Mouse (Mus musculus): ENCODE measurements around the gene Zfp9. TPM values are rescaled to one million over a fixed set of nuclear protein-coding genes. Genes with fewer than 3 reads are reported as not detected.

The Zfp9 gene
- polyA plus RNA-seq, 1 experiment from 2014 or later, result 15.6 TPM

DNA sequence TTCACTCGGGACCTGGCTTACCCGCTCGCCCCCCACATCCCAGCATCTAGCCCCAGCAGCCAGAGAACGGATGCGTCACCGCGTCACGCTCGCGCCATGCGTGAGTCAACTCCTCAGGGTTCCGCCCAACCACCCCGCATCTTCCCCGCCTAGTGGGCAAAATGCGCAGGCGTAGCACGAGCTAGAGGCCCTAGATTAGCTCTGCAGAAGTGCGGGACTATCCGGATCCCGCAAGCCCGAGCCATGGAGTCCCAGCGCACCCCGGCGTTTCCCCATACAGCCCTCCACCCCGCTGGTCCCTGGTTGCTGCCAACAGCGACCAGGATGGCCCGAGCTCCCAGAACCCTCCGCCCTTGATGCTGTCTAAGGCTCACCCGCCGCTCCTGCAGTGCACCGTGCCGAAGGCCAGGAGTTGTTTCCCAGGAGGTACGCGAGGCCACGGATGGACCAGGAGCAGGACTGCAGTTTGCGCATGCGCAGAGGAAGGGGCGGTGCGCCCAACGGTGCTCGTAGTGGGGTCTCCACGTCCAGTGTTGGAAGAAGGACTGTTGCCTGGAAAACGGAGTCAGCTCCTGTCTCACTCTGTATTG, 24.0 kb downstream of the Zfp9 start, which contains the start of gene Zfp248:
Gene Zfp248 (minus strand): TSS at position 487 of the 590 bp plus-strand sequence.
- Histone ChIP-seq H3K9ac (replicated peaks; ENCODE audit: low read length) (peak within 1 kb of the TSS; percentile 85), H3K36me3 (ENCODE audit: control insufficient read depth, insufficient read depth, low read length) (0 out of 2 replicates have a peak, but pooled peaks cover 3% of the 10 kb centered on the region), H3K27me3 (ENCODE audit: control insufficient read depth, insufficient read depth, low read length) (no peaks in the 10 kb centered on the region), H3K27ac (replicated peaks; ENCODE audit: low read depth, low read length) (peak within 1 kb of the TSS; percentile 98), H3K9me3 (ENCODE audit: control insufficient read depth, low read length) (no peaks in the 10 kb centered on the region), H3K4me2 (ENCODE audit: low read length) (peak within 1 kb of the TSS; percentile 78), H3K4me1 (ENCODE audit: control insufficient read depth, insufficient read depth, low read length) (peaks cover 10% of the 10 kb centered on the region; the same call in 1 of the 2 replicates), H3K4me3 (replicated peaks; ENCODE audit: low read depth, low read length) (peak within 1 kb of the TSS; percentile 66)
- under 1% methylated on average over 43 of the region's 43 CpGs for WGBS
- peak; percentile 96 for DNase-seq
- ATAC-seq (ENCODE audit: low FRiP score, low TSS enrichment), result peak; percentile 97

DNA sequence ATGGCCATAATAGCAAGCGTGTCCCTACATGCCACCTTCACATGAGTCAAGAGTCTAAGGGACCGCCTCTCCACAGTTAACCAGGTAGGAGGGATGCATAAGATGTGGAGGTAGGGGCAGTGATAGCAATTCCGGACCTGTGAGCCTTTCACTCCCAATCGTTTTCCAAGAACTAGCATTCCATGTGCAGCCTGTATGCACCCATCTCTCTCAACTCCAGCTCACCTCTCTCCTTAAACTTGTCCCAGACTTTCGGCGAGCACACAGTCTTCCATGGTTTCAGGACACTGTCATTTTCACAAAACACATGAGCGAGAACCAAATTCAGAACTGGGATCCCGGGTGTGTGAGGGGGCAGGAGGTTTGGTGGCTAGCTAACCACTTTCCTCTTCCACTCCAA, 24.7 kb downstream of the Zfp9 start:
- no peaks in the 10 kb centered on the region for H3K27me3 ChIP-seq (ENCODE audit: control insufficient read depth, insufficient read depth, low read length)
- peak overlapping the region; percentile 98 for H3K27ac ChIP-seq (replicated peaks; ENCODE audit: low read depth, low read length)
- 46% methylated on average over 8 of the region's 8 CpGs for WGBS
- no peak for DNase-seq
- H3K9me3 ChIP-seq (ENCODE audit: control insufficient read depth, low read length), result no peaks in the 10 kb centered on the region
- 0 out of 2 replicates have a peak, but pooled peaks have one; percentile 3 for ATAC-seq (ENCODE audit: low FRiP score, low TSS enrichment)
- H3K4me3 ChIP-seq (replicated peaks; ENCODE audit: low read depth, low read length), result peak overlapping the region; percentile 66
- peak overlapping the region; percentile 85 for H3K9ac ChIP-seq (replicated peaks; ENCODE audit: low read length)
- H3K4me2 ChIP-seq (ENCODE audit: low read length), result peak overlapping the region; percentile 78
- 0 out of 2 replicates have a peak, but pooled peaks cover 3% of the 10 kb centered on the region for H3K36me3 ChIP-seq (ENCODE audit: control insufficient read depth, insufficient read depth, low read length)
- peaks cover 10% of the 10 kb centered on the region; the same call in 1 of the 2 replicates for H3K4me1 ChIP-seq (ENCODE audit: control insufficient read depth, insufficient read depth, low read length)

GRCm38 (mm10) chr6:118431502-118431901, 47.6 kb downstream of the Zfp9 start:
- no peak for DNase-seq
- no peak overlapping the region for H3K27ac ChIP-seq (replicated peaks; ENCODE audit: low read depth, low read length)
- no peak overlapping the region for H3K9ac ChIP-seq (replicated peaks; ENCODE audit: low read length)
- H3K9me3 ChIP-seq (ENCODE audit: control insufficient read depth, low read length), result peaks cover 10% of the 10 kb centered on the region; the same call in 1 of the 2 replicates
- peaks cover 52% of the 10 kb centered on the region for H3K36me3 ChIP-seq (ENCODE audit: control insufficient read depth, insufficient read depth, low read length)
- no peaks in the 10 kb centered on the region for H3K27me3 ChIP-seq (ENCODE audit: control insufficient read depth, insufficient read depth, low read length)
- H3K4me2 ChIP-seq (ENCODE audit: low read length), result no peak overlapping the region
- ATAC-seq (ENCODE audit: low FRiP score, low TSS enrichment), result no peak
- H3K4me1 ChIP-seq (ENCODE audit: control insufficient read depth, insufficient read depth, low read length), result no peaks in the 10 kb centered on the region
- H3K4me3 ChIP-seq (replicated peaks; ENCODE audit: low read depth, low read length), result no peak overlapping the region
- 87% methylated on average over 4 of the region's 4 CpGs for WGBS

DNA sequence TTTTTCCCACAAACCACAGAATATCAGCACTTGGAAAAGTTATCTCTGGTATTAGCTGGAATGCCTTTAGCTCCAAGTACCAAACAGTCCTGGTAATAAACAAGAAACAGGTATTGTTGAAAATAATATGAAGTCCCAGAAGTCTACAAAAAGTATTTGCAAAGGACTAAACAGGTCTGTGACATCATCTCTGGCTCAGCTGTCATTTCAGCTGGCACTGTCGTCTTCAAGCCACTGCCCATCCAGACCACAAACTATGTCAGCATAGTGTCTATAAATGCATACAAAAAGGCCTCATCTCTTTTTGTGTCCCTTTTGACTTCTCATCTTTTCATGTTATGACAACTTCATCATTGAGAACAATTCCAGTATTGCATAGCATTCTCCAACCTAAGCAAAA, 52.5 kb downstream of the Zfp9 start:
- Histone ChIP-seq H3K9me3 (ENCODE audit: control insufficient read depth, low read length) (peaks cover 10% of the 10 kb centered on the region; the same call in 1 of the 2 replicates), H3K4me3 (replicated peaks; ENCODE audit: low read depth, low read length) (no peak overlapping the region), H3K9ac (replicated peaks; ENCODE audit: low read length) (no peak overlapping the region), H3K27me3 (ENCODE audit: control insufficient read depth, insufficient read depth, low read length) (no peaks in the 10 kb centered on the region), H3K36me3 (ENCODE audit: control insufficient read depth, insufficient read depth, low read length) (peaks cover 40% of the 10 kb centered on the region), H3K27ac (replicated peaks; ENCODE audit: low read depth, low read length) (no peak overlapping the region), H3K4me1 (ENCODE audit: control insufficient read depth, insufficient read depth, low read length) (no peaks in the 10 kb centered on the region), H3K4me2 (ENCODE audit: low read length) (no peak overlapping the region)
- DNase-seq (no peak), ATAC-seq (ENCODE audit: low FRiP score, low TSS enrichment) (no peak)
- 92% methylated on average over 1 of the region's 1 CpGs for WGBS

DNA sequence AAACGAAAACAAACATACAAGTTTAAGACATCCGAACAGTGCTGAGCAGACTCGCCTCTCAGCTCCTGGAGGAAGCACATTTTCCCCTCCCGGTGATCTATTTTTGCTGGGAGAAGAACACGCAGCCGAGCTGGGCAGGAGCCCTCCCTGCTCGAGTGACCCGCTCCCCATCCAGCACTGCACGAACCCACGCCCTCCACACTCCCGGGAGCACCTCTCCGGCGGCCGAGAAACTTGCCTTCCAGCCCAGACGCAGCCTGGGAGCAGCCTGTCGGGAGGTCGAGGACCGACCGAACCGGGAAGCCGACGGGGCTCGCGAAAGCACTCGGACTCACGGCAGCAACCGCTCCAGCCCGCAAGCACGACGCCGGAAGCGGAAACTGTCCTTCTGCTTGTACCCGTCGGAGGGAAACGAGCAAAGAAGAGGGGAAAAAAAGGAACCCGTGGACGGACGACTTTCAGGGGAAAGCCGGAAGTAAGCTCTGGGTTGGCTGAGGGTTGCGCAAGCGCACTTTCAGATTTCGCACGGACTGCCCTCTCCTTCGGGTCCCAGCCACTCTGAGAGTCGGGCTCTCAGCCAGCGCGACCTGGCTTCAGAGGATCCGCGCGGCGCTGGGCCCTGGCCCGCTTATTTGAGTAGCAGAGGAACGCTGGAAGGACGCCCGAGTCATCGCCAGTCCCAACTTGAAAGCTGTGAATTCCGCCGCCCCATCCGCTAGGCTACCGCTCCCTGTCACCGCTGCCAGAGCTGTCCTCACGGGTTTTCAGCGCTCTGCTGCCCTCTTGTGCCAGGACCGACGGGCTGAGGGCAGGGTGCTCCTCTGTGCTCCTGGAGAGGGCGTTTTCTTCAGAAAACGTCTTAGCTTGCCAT, 59.8 kb downstream of the Zfp9 start, which contains the start of gene Bms1:
Gene Bms1 (minus strand): TSS at position 425 of the 871 bp plus-strand sequence.
- Histone ChIP-seq H3K4me2 (ENCODE audit: low read length) (peak within 1 kb of the TSS; percentile 60), H3K4me3 (replicated peaks; ENCODE audit: low read depth, low read length) (peak within 1 kb of the TSS; percentile 78), H3K27me3 (ENCODE audit: control insufficient read depth, insufficient read depth, low read length) (no peaks in the 10 kb centered on the region), H3K36me3 (ENCODE audit: control insufficient read depth, insufficient read depth, low read length) (peaks cover 27% of the 10 kb centered on the region), H3K27ac (replicated peaks; ENCODE audit: low read depth, low read length) (peak within 1 kb of the TSS; percentile 86), H3K4me1 (ENCODE audit: control insufficient read depth, insufficient read depth, low read length) (peaks cover 13% of the 10 kb centered on the region), H3K9ac (replicated peaks; ENCODE audit: low read length) (peak within 1 kb of the TSS; percentile 72), H3K9me3 (ENCODE audit: control insufficient read depth, low read length) (no peaks in the 10 kb centered on the region)
- ATAC-seq (ENCODE audit: low FRiP score, low TSS enrichment) (peak; percentile 96), DNase-seq (peak; percentile 98)
- under 1% methylated on average over 67 of the region's 67 CpGs for WGBS

Small RNA genes within 50 kb of the gene (microRNA-seq; reads per million reads assigned to microRNA genes)
- not detected for gene Gm25953

Other genes with a start within 250 kb of the Zfp9 start
- gene Bms1, start 59.8 kb downstream of the Zfp9 start, polyA plus RNA-seq (2014; fragmentation: Nextera tagmentation; extraction: Ambion mirVana), result 14.4 and 23.5 TPM in 2 replicates
- 13.6 and 15.8 TPM in 2 replicates for gene Zfp248, start 23.8 kb downstream of the Zfp9 start, polyA plus RNA-seq (2014; fragmentation: Nextera tagmentation; extraction: Ambion mirVana)
- 12.4 and 13.5 TPM in 2 replicates for gene Ankrd26, start 82.9 kb upstream of the Zfp9 start, polyA plus RNA-seq (2014; fragmentation: Nextera tagmentation; extraction: Ambion mirVana)